Mouse (Mus musculus): ENCODE data around the gene Ppfibp1. TPM values are rescaled to one million over a fixed set of nuclear protein-coding genes. Genes with fewer than 3 reads are reported as not detected.

Ppfibp1 gene
- polyA plus RNA-seq, 1 experiment from 2014 or later, result 9.7 TPM

DNA sequence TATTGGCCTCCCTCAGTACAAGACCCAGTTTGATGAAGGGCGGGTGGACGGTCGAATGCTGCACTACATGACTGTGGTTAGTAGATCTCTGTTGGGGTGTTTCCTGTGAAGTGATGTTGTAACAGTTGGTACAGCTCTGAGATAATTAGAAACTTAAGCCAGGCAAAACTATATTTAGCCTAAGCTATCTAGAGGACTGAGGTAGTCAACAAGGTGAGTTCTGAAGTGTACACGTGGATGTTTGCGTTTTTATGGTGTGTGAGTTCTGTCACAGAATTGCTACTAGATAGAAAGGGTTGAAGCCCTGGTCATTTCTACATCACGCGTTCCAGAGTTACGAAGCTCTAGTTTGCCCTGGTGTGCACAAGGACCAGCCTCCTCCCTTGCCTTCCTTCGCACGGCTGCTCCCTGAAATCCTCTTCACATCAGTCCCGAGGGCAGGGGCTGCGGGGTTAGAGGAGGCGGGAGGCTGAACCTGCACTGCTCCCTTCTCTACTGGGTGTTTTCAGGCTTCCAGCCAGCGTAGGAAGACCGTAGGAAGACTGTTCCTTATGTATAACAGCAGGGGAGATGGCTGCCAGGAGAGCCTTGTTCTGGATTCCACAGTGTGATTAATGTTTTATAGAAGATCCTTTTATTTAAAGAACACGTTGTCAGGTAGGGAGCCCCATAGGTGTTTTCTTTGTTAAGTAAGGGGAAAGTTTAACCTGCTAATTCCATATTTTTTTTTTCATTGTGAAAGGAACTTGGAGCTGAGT lies 134.3 kb downstream of the Ppfibp1 start:
- H3K9ac ChIP-seq, result no peak overlapping the region
- WGBS (ENCODE audit: insufficient replicate concordance), result 69% methylated on average over 16 of the region's 16 CpGs
- H3K36me3 ChIP-seq (replicated peaks), result peaks cover 3% of the 10 kb centered on the region; the same call in 1 of the 2 replicates
- H3K4me2 ChIP-seq, result no peak overlapping the region
- ATAC-seq (ENCODE audit: insufficient read depth), result no peak
- no peaks in the 10 kb centered on the region for H3K9me3 ChIP-seq (replicated peaks)
- no peaks in the 10 kb centered on the region for H3K27me3 ChIP-seq
- no peaks in the 10 kb centered on the region for H3K4me1 ChIP-seq (replicated peaks)
- H3K27ac ChIP-seq (replicated peaks), result no peak overlapping the region
- H3K4me3 ChIP-seq (replicated peaks), result no peak overlapping the region

GRCm38 (mm10) chr6:147023133-147023395 lies 134.8 kb downstream of the Ppfibp1 start:
- H3K36me3 ChIP-seq (replicated peaks), result peaks cover 5% of the 10 kb centered on the region; the same call in 1 of the 2 replicates
- ATAC-seq (ENCODE audit: insufficient read depth), result no peak
- no peaks in the 10 kb centered on the region for H3K4me1 ChIP-seq (replicated peaks)
- H3K27me3 ChIP-seq, result no peaks in the 10 kb centered on the region
- no peak overlapping the region for H3K4me3 ChIP-seq (replicated peaks)
- H3K9me3 ChIP-seq (replicated peaks), result no peaks in the 10 kb centered on the region
- no peak overlapping the region for H3K27ac ChIP-seq (replicated peaks)
- no peak overlapping the region for H3K9ac ChIP-seq
- no peak overlapping the region for H3K4me2 ChIP-seq
- 79% methylated on average over 2 of the region's 2 CpGs for WGBS (ENCODE audit: insufficient replicate concordance)

DNA sequence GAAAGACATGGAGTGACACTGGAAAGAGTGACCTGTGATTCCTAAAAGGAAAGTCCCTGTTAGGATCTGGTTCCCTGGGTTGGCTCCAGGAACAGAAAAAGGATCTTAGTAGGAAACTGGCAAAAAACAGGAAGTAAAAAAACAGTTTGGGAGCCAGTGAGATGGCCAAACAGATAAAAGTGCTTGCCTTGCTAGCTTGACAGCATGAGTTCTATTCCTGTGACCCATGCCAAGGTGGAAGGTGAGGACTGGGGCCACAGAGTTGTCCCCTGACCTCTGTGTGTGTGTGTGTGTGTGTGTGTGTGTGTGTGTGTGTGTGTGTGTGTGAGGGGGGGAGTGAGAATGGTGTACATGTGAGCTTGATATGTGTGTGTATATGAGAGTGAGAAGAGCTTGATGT lies 135.3 kb downstream of the Ppfibp1 start:
- Histone ChIP-seq H3K9me3 (replicated peaks) (no peaks in the 10 kb centered on the region), H3K4me2 (no peak overlapping the region), H3K9ac (no peak overlapping the region), H3K4me1 (replicated peaks) (no peaks in the 10 kb centered on the region), H3K27me3 (no peaks in the 10 kb centered on the region), H3K27ac (replicated peaks) (no peak overlapping the region), H3K36me3 (replicated peaks) (peaks cover 5% of the 10 kb centered on the region; the same call in 1 of the 2 replicates), H3K4me3 (replicated peaks) (no peak overlapping the region)
- no peak for ATAC-seq (ENCODE audit: insufficient read depth)

GRCm38 (mm10) chr6:147024761-147025160 lies 136.5 kb downstream of the Ppfibp1 start:
- no peak for ATAC-seq (ENCODE audit: insufficient read depth)
- H3K4me1 ChIP-seq (replicated peaks), result no peaks in the 10 kb centered on the region
- no peak overlapping the region for H3K9ac ChIP-seq
- 59% methylated on average over 3 of the region's 3 CpGs for WGBS (ENCODE audit: insufficient replicate concordance)
- no peaks in the 10 kb centered on the region for H3K9me3 ChIP-seq (replicated peaks)
- no peak overlapping the region for H3K4me2 ChIP-seq
- peaks cover 5% of the 10 kb centered on the region; the same call in 1 of the 2 replicates for H3K36me3 ChIP-seq (replicated peaks)
- no peaks in the 10 kb centered on the region for H3K27me3 ChIP-seq
- no peak overlapping the region for H3K27ac ChIP-seq (replicated peaks)
- no peak overlapping the region for H3K4me3 ChIP-seq (replicated peaks)

GRCm38 (mm10) chr6:147028396-147028795 lies 140.1 kb downstream of the Ppfibp1 start:
- H3K4me3 ChIP-seq (replicated peaks), result no peak overlapping the region
- no peaks in the 10 kb centered on the region for H3K9me3 ChIP-seq (replicated peaks)
- H3K4me1 ChIP-seq (replicated peaks), result no peaks in the 10 kb centered on the region
- H3K4me2 ChIP-seq, result no peak overlapping the region
- no peak overlapping the region for H3K27ac ChIP-seq (replicated peaks)
- no peak overlapping the region for H3K9ac ChIP-seq
- H3K27me3 ChIP-seq, result no peaks in the 10 kb centered on the region
- no peak for ATAC-seq (ENCODE audit: insufficient read depth)
- WGBS (ENCODE audit: insufficient replicate concordance), result 68% methylated on average over 2 of the region's 2 CpGs
- H3K36me3 ChIP-seq (replicated peaks), result peaks cover 13% of the 10 kb centered on the region; the same call in 1 of the 2 replicates

DNA sequence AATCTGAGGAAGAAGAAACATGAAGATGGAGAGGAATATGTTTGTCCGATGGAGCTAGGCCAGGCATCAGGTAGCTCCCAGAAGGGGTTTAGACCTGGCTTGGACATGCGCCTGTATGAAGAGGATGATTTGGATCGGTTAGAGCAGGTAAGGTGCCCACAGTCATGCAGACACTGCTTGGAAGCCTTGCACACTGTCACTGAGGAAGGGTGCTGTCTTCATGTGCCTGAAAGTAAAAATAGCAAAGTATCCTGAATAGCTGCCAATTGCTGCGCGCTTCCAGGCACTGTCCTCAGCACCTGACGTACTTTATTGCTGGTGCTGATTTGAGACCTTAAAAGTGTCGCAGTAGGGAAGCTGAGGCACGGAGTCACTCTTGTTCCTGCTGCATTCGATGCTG lies 141.3 kb downstream of the Ppfibp1 start:
- 78% methylated on average over 9 of the region's 9 CpGs for WGBS (ENCODE audit: insufficient replicate concordance)
- Histone ChIP-seq H3K4me3 (replicated peaks) (no peak overlapping the region), H3K36me3 (replicated peaks) (peaks cover 13% of the 10 kb centered on the region; the same call in 1 of the 2 replicates), H3K27ac (replicated peaks) (no peak overlapping the region), H3K9me3 (replicated peaks) (no peaks in the 10 kb centered on the region), H3K9ac (no peak overlapping the region), H3K27me3 (no peaks in the 10 kb centered on the region), H3K4me1 (replicated peaks) (no peaks in the 10 kb centered on the region), H3K4me2 (no peak overlapping the region)
- ATAC-seq (ENCODE audit: insufficient read depth), result no peak

DNA sequence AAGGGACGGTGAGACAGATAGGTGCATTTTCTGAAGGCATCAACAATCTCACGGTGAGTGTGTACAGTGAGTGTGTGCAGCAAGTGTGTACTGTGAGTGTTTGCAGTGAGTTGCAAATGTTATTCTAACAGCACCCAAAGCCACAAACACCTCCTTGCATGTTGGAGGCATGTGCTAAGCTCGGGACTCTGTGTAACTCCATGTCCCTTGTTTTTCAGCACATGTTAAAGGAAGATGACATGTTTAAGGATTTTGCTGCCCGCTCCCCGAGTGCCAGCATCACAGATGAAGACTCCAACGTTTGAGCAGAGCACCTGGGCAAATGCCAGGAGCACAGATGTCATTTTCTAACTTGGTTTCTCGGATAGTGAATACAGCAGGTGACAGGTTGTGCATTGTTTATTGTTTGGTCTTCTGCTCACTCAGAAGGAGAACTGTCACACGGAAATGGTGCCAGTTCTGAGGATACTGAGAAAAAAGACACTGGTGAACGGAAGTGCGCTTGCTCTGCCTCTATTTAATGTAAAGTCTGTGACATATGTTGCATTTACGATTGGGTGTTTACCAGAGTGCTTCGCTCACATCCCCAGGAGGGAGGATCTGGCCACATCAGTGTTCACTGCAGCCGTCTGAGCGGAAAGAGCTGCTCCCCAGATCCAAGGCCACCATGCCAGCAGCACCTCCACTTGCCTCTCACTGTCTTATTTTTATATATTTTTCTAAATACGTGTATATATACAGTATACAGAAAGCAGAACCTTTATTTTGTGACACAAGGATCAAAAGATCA lies 142.0 kb downstream of the Ppfibp1 start:
- no peak for ATAC-seq (ENCODE audit: insufficient read depth)
- H3K27ac ChIP-seq (replicated peaks), result no peak overlapping the region
- 72% methylated on average over 15 of the region's 15 CpGs for WGBS (ENCODE audit: insufficient replicate concordance)
- H3K9ac ChIP-seq, result no peak overlapping the region
- no peak overlapping the region for H3K4me3 ChIP-seq (replicated peaks)
- H3K4me2 ChIP-seq, result no peak overlapping the region
- H3K27me3 ChIP-seq, result no peaks in the 10 kb centered on the region
- no peaks in the 10 kb centered on the region for H3K4me1 ChIP-seq (replicated peaks)
- H3K9me3 ChIP-seq (replicated peaks), result no peaks in the 10 kb centered on the region
- H3K36me3 ChIP-seq (replicated peaks), result peaks cover 13% of the 10 kb centered on the region; the same call in 1 of the 2 replicates

GRCm38 (mm10) chr6:147032303-147032925 lies 144.1 kb downstream of the Ppfibp1 start, which contains the start of gene Rep15:
TSS of gene Rep15 (plus strand) at chr6:147032584.
- H3K27ac ChIP-seq (replicated peaks), result no peak within 1 kb of the TSS
- H3K36me3 ChIP-seq (replicated peaks), result peaks cover 10% of the 10 kb centered on the region; the same call in 1 of the 2 replicates
- H3K4me2 ChIP-seq, result no peak within 1 kb of the TSS
- WGBS (ENCODE audit: insufficient replicate concordance), result 56% methylated on average over 13 of the region's 13 CpGs
- H3K4me3 ChIP-seq (replicated peaks), result no peak within 1 kb of the TSS
- H3K9me3 ChIP-seq (replicated peaks), result no peaks in the 10 kb centered on the region
- H3K4me1 ChIP-seq (replicated peaks), result no peaks in the 10 kb centered on the region
- no peak within 1 kb of the TSS for H3K9ac ChIP-seq
- H3K27me3 ChIP-seq, result no peaks in the 10 kb centered on the region
- no peak for ATAC-seq (ENCODE audit: insufficient read depth)

DNA sequence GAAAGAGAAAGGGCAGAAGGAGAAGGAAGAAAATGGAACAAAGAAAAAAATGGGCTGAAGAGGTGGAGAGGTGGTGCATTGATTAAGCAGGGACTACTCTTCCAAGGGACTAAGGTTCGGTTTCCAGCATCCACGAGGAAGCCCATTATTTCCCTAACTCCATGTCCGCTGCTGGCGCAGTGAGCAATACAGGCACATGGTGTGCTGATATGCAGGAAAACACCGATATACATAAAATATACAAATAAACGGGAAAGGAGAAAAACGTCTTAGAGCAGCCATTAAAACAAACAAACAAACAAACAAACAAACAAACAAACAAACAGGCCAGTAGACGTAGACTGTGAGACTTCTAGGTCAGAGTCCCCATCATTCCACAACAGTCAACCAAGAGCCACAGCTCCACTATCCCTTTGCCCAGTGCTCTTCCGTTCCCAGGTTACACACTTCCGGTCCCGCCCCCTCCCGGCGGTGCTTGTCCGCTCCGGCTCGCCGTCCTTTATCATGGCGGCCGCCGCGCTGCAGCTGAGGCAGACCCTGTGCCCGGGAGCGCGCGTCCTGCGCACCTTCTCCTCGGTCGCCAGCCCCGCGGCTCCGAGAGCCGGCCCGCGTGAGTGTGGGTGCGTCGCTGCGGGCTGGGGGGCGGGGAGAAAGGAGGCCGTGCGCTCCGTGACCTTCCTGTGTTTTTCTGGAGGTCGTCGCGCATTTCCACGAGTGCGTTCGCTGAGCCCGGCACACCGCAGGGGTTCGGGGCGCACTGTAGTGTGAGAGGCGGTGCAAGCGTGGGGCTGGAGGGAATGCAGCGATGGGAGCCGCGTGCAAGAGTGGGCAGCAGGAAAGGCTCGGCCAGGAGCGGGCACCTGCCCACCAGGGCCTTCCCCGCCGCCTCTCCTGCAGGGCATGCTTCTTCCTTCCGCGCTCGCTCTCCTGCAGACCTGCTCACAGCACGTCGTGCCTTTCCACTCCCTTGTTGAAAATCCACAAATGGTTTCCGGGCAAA lies 154.3 kb downstream of the Ppfibp1 start, which contains the start of gene Mrps35:
Mrps35 (plus strand) TSS at position 474 of the 1,000 bp plus-strand sequence.
- Histone ChIP-seq H3K9me3 (replicated peaks) (no peaks in the 10 kb centered on the region), H3K36me3 (replicated peaks) (peaks cover 17% of the 10 kb centered on the region), H3K4me2 (peak within 1 kb of the TSS; percentile 77), H3K4me1 (replicated peaks) (peaks cover 21% of the 10 kb centered on the region), H3K4me3 (replicated peaks) (peak within 1 kb of the TSS; percentile 81), H3K9ac (peak within 1 kb of the TSS; percentile 77), H3K27me3 (no peaks in the 10 kb centered on the region), H3K27ac (replicated peaks) (peak within 1 kb of the TSS; percentile 64)
- WGBS (ENCODE audit: insufficient replicate concordance), result 3% methylated on average over 66 of the region's 66 CpGs
- ATAC-seq (ENCODE audit: insufficient read depth), result peak; percentile 97

GRCm38 (mm10) chr6:147043633-147044032 lies 155.3 kb downstream of the Ppfibp1 start:
- Histone ChIP-seq H3K9me3 (replicated peaks) (no peaks in the 10 kb centered on the region), H3K36me3 (replicated peaks) (peaks cover 26% of the 10 kb centered on the region), H3K4me2 (peak overlapping the region; percentile 77), H3K4me3 (replicated peaks) (peak overlapping the region; percentile 81), H3K9ac (peak overlapping the region; percentile 77), H3K4me1 (replicated peaks) (peaks cover 21% of the 10 kb centered on the region), H3K27me3 (no peaks in the 10 kb centered on the region), H3K27ac (replicated peaks) (no peak overlapping the region)
- no peak for ATAC-seq (ENCODE audit: insufficient read depth)
- 33% methylated on average over 7 of the region's 7 CpGs for WGBS (ENCODE audit: insufficient replicate concordance)
